ENCODE assay signal across 10 mouse cellular contexts in the genomic region with DNA sequence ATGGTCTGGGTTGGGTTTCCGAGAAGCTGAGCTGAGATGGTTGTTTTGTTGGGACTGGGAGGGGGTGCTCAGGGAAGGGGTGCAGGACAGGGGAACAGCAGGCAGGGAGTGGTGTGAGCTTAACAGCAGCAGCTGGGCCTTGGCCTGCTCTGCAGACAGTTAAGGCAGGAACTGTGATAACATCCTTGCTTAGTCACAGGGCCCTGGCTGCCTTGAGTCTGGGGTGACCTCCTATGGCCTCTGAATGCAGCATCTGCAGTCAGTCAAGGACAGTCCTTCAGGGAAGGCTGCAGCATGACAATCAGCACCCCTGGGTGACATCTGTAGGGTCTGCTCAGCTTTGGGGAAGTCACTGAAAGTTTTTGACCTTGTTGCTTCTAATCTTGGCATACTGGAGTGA.
DNase-seq lines count a peak whose midpoint lies in the region; ATAC-seq and TF ChIP-seq lines count a peak whose summit lies in the region.
"Had no signal": no experiment of that assay in that cellular context is flagged by ENCODE, and none has a peak within 500 bp of the region (broad histone marks: within the 10 kb centered on the region; RNA-seq: fewer than 3 reads in every experiment).

No protein-coding gene starts in this region.

- no peak for ATAC-seq in megakaryocyte, adult 5-6 weeks (ENCODE audit: poor library complexity, severe bottlenecking)
- peak; percentile 72 for ATAC-seq in erythroblast, adult 5-6 weeks (replicated peaks; ENCODE audit: low FRiP score, poor library complexity, severe bottlenecking)

- TF ChIP-seq CTCF in gastrocnemius, adult 2 months (IDR thresholded peaks at IDR 0.05), result no peak

- no peaks in the 10 kb centered on the region for H3K9me3 ChIP-seq in megakaryocyte, embryonic 14.5 days

- no peak overlapping the region for H3K27ac ChIP-seq in gastrocnemius, adult 2 months

- peaks cover 17% of the 10 kb centered on the region for H3K4me1 ChIP-seq in megakaryocyte, embryonic 14.5 days

- intact Hi-C loops in gastrocnemius, adult 2 months (cut with DNase I), result no loop called here

- peaks cover 13% of the 10 kb centered on the region for H3K27me3 ChIP-seq in megakaryocyte, embryonic 14.5 days (replicated peaks)

- DNase-seq in kidney, postnatal 10 days, result peak; percentile 72
- peak; percentile 24 for DNase-seq in lung, postnatal 25 days (ENCODE audit: low spot score)
- DNase-seq in embryo, embryonic 9.5 days (ENCODE audit: extremely low spot score), result no peak
- no peak for DNase-seq in frontal cortex, postnatal 36 days (ENCODE audit: low spot score in 2 of 2)
- no peak for DNase-seq in gastrocnemius, adult 2 months
- DNase-seq: thymus, adult 18-20 months had no signal

- H3K4me3 ChIP-seq in megakaryocyte, embryonic 14.5 days (replicated peaks), result peak overlapping the region; percentile 72
- no peak overlapping the region for H3K4me3 ChIP-seq in gastrocnemius, adult 2 months
- H3K4me3 ChIP-seq: myocyte had no signal

- H3K36me3 ChIP-seq in megakaryocyte, embryonic 14.5 days (replicated peaks; ENCODE audit: low read length), result no peaks in the 10 kb centered on the region

Comparison
In these comparisons a context has a peak if more than half of its experiments do, and no peak if none do; other contexts are left out.
1. DNase-seq: peak in kidney, postnatal 10 days (single experiment) and lung, postnatal 25 days (single experiment); none in embryo, embryonic 9.5 days (single experiment), frontal cortex, postnatal 36 days (0 of 2) and gastrocnemius, adult 2 months (single experiment).